Mouse (Mus musculus) monocyte, adult 2 months (primary cell): ENCODE results near the gene Pip5k1c.
A peak's percentile ranks its signal among the peaks of the same experiment; 100 is the strongest.

ENCODE experiments used
- DNase-seq, 2 experiments: peaks; one replicate each; pipeline ENCODE4 v3.0.0; 2022; ENCODE audit warnings: low spot score in 2 of 2, low read depth in 1 of 2

The Pip5k1c gene

GRCm38 (mm10) chr10:81344421-81345161 lies 51.8 kb downstream of the Pip5k1c start:
- DNase-seq, result no peak

GRCm38 (mm10) chr10:81345162-81345534 lies 52.4 kb downstream of the Pip5k1c start:
- no peak for DNase-seq

GRCm38 (mm10) chr10:81346453-81347067 lies 53.8 kb downstream of the Pip5k1c start:
- no peak for DNase-seq

- no peak for DNase-seq
These were observed 56.4 kb downstream of the Pip5k1c start for GRCm38 (mm10) chr10:81349146-81349545.

- DNase-seq, result no peak
These were observed 57.2 kb downstream of the Pip5k1c start for GRCm38 (mm10) chr10:81349961-81350350.

GRCm38 (mm10) chr10:81350351-81351063 lies 57.7 kb downstream of the Pip5k1c start, which contains the start of gene Hmg20b:
Gene Hmg20b, minus strand, starts transcription at chr10:81350480.
- DNase-seq, result peak; percentile 97 to 98

- no peak for DNase-seq
These were observed 59.0 kb downstream of the Pip5k1c start for GRCm38 (mm10) chr10:81351678-81352291.

- DNase-seq, result no peak
These were observed 62.1 kb downstream of the Pip5k1c start for GRCm38 (mm10) chr10:81354738-81355477.

GRCm38 (mm10) chr10:81355533-81355932 lies 62.8 kb downstream of the Pip5k1c start:
- no peak for DNase-seq

- DNase-seq, result peak; percentile 47 to 60
These were observed 63.7 kb downstream of the Pip5k1c start for GRCm38 (mm10) chr10:81356352-81356990.

GRCm38 (mm10) chr10:81356991-81357844 lies 64.5 kb downstream of the Pip5k1c start, which contains the start of gene Mfsd12:
Gene Mfsd12, plus strand, starts transcription at chr10:81357491.
- peak; percentile 64 to 72 for DNase-seq

- no peak for DNase-seq
These were observed 65.4 kb downstream of the Pip5k1c start for GRCm38 (mm10) chr10:81358209-81358608.

- DNase-seq, result peak in 1 of 2 experiments; percentile 48
These were observed 66.1 kb downstream of the Pip5k1c start for GRCm38 (mm10) chr10:81358841-81359240.

- DNase-seq, result no peak
These were observed 68.0 kb downstream of the Pip5k1c start for GRCm38 (mm10) chr10:81360721-81361120.

GRCm38 (mm10) chr10:81362336-81362949 lies 69.7 kb downstream of the Pip5k1c start:
- no peak for DNase-seq

- DNase-seq, result no peak
These were observed 70.9 kb downstream of the Pip5k1c start for GRCm38 (mm10) chr10:81363436-81364346.

GRCm38 (mm10) chr10:81364666-81365065 lies 71.9 kb downstream of the Pip5k1c start:
- no peak for DNase-seq

GRCm38 (mm10) chr10:81365073-81365472 lies 72.3 kb downstream of the Pip5k1c start:
- DNase-seq, result no peak
